Mouse (Mus musculus): ENCODE results near the gene Fzd5.

Fzd5 gene

GRCm38 (mm10) chr1:64737502-64738179 is at the start of gene Fzd5:
Gene Fzd5 (minus strand): TSS chr1:64737751.
- peak; percentile 98 for DNase-seq

GRCm38 (mm10) chr1:64779863-64780262 is 42.3 kb upstream of the Fzd5 start:
- DNase-seq, result no peak

GRCm38 (mm10) chr1:64779415-64779814 is 41.9 kb upstream of the Fzd5 start:
- DNase-seq, result no peak

- DNase-seq, result no peak
Observed at GRCm38 (mm10) chr1:64773305-64773704, 35.8 kb upstream of the Fzd5 start.

GRCm38 (mm10) chr1:64770169-64770568 is 32.6 kb upstream of the Fzd5 start:
- DNase-seq, result no peak

GRCm38 (mm10) chr1:64761646-64762045 is 24.1 kb upstream of the Fzd5 start:
- no peak for DNase-seq

GRCm38 (mm10) chr1:64757766-64758165 is 20.2 kb upstream of the Fzd5 start:
- no peak for DNase-seq

- peak; percentile 20 for DNase-seq
Observed at GRCm38 (mm10) chr1:64757254-64757653, 19.7 kb upstream of the Fzd5 start.

GRCm38 (mm10) chr1:64756640-64757030 is 19.1 kb upstream of the Fzd5 start:
- no peak for DNase-seq

GRCm38 (mm10) chr1:64755971-64756639 is 18.6 kb upstream of the Fzd5 start:
- no peak for DNase-seq

GRCm38 (mm10) chr1:64754658-64755057 is 17.1 kb upstream of the Fzd5 start:
- DNase-seq, result no peak

GRCm38 (mm10) chr1:64753668-64754067 is 16.1 kb upstream of the Fzd5 start:
- DNase-seq, result no peak

GRCm38 (mm10) chr1:64753109-64753508 is 15.6 kb upstream of the Fzd5 start:
- DNase-seq, result no peak

GRCm38 (mm10) chr1:64744616-64745015 is 7.1 kb upstream of the Fzd5 start:
- no peak for DNase-seq

GRCm38 (mm10) chr1:64742741-64743408 is 5.3 kb upstream of the Fzd5 start:
- peak; percentile 66 for DNase-seq

- DNase-seq, result peak; percentile 75
Observed at GRCm38 (mm10) chr1:64738661-64739082, 1.1 kb upstream of the Fzd5 start.

GRCm38 (mm10) chr1:64738180-64738555 is 617 bp upstream of the Fzd5 start:
- peak; percentile 80 for DNase-seq

GRCm38 (mm10) chr1:64736681-64737501 is 660 bp downstream of the Fzd5 start:
- no peak for DNase-seq

GRCm38 (mm10) chr1:64735781-64736680 is 1.5 kb downstream of the Fzd5 start:
- peak; percentile 52 for DNase-seq

- DNase-seq, result peak; percentile 54
Observed at GRCm38 (mm10) chr1:64734771-64735750, 2.5 kb downstream of the Fzd5 start.

Measured in kidney, postnatal 14 days (tissue).